Mouse (Mus musculus): Measurements from ENCODE around the gene Jagn1.

DNA sequence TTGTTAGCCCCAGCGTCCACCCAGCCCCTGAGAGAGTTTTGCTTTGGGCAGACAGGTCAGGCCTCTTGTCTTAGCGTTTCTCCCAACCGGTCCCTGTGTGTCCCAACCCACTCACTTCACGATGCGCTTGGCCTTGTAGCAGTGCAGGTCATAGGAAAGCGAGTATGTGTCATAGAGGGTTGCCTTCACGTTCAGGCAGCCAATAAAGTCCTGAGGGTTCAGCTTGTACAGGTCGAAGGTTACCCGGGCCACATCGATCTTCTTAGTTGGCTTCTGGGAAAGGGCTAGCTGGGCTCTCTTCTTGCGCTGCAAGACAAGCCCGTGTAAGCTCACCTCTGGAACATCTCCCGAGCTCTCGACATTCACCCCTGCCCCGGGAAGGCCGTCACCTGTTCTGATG lies 14.4 kb upstream of the Jagn1 start:
- TF ChIP-seq HCFC1 (IDR thresholded peaks at IDR 0.05; ENCODE audit: borderline replicate concordance, insufficient read depth, low read length) (no peak), CHD2 (IDR thresholded peaks at IDR 0.05; ENCODE audit: low read depth, low read length) (no peak)
